Mouse (Mus musculus): ENCODE results near the gene Gm45808. TPM values are rescaled to one million over a fixed set of nuclear protein-coding genes. Genes with fewer than 3 reads are reported as not detected.

Gm45808 gene
- not detected for polyA plus RNA-seq (2012; fragmentation: generic; extraction: Trizol)

DNA sequence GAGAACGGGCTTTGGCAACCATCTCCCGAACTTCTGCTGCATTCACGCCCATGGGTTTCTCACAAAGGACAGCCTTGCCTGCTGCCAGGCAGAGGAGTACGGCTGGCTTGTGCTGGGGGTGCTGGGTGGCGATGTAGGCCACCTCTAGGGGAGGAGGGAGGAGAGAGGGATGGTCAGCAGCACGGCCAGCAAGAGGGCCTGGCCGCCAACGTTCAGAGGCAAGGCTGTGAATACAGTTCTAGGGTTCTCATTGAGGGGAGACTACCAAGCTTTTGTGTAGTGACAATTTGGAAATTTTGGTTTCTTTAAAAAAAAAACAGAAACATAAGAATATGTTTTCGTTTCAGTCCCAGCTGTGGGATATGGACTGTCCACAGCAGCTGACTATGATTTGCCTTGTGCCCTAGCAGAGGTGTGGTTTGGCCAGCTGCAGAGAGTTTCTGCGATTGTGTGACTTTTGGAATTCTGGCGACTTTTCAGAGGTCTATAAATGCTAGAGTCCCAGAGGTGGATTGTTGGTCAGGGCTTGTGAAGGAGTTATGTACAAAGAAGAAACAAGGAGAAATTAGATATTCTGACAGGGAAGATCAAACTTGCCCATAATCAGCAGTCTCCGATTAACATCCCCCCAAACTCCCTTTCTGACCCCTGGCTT lies at the start of gene Gm45808:
Gene Gm45808 (minus strand): TSS at position 51 of the 655 bp plus-strand sequence.

GRCm38 (mm10) chr7:45525809-45526473 lies 39.3 kb upstream of the Gm45808 start, which contains the start of the genes Ppp1r15a and Plekha4:
Ppp1r15a (minus strand) TSS chr7:45526268.
Plekha4 (plus strand) TSS chr7:45526330.

DNA sequence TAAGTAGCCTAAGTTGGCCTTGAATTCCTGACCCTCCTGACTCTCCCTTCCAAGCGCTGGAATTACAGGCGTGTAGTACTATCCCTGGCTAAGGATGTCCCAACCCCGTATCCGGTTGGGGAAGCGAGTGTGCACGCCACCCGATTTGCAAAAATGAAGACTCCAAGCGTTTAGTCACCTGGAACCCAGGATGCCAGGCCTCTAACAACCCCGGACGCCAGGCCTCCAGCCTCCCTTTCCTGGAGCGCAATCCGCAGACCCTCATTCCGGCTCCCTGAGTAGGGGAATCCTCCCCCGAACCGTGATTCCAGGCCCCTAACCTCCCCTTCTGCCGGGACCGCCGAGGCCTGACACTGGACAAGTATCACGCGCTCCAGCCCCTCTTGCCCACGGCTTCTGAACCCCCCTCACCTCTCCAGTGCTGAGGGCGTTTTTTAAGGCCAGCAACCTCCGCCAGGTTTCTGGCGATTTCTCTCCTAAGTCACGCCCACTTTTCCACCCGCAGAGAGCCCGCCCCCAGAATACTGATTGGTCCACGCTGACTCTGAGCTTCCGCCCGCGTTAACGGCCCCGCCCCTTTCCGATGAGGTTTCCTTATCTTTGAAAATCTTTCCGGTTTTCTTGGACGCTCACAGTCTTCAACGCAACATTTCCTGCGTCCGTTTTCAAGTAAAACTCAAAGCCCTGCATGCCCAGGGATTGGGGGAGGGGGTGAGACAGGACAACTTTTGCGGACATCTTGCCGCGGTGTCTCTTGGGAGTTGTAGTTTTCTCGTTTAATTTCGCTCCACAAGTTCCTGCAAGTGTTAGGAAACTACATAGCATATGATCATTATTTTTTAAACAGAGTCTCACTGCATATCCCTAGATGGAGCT lies 23.5 kb upstream of the Gm45808 start, which contains the start of gene Nucb1:
Gene Nucb1 (minus strand): TSS at position 495 of the 876 bp plus-strand sequence.

DNA sequence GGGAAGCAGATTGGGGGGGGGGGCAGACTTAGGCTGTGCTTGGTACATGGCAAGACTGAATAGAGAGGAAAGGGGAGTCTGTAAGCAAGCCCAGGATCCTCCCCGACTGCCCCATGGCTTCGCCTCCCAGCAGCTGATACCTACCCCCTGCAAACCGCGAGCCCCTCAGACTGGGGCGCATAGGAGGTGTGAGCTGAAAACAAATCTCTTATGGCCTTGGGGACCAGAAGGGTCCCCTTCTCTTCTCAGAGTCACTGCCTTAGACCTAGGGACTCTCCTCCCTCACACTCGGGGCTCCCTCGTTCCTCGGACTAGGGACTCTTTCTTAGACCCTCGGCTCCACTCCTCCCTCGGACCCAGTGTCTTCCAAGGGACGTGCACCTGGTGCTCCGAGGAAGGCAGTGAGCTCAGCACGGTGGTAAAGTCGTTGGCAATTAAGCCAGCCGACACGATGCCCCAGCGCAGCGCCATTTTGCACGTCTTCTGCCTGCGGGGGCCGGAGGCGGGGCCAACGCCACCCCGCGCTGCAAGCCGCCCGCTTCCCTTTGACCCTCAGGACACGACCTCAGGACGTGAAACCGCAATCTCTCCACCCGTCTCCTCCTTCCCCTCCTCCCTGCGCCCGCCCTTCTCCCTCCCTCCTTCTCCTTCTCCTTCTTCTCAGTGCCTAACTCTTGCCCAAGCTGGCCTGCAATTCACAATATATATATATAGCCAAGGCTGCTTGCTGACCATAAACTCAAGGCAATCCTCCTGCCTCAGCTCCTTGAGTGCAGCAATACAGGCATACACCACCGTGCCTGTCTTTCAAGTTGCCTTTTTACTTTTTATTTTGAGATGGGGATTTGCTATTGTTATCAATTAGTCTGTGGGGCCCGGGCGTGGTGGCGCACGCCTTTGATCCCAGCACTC lies 1.9 kb upstream of the Gm45808 start, which contains the start of gene Dhdh:
Gene Dhdh (minus strand): TSS at position 513 of the 912 bp plus-strand sequence.

DNA sequence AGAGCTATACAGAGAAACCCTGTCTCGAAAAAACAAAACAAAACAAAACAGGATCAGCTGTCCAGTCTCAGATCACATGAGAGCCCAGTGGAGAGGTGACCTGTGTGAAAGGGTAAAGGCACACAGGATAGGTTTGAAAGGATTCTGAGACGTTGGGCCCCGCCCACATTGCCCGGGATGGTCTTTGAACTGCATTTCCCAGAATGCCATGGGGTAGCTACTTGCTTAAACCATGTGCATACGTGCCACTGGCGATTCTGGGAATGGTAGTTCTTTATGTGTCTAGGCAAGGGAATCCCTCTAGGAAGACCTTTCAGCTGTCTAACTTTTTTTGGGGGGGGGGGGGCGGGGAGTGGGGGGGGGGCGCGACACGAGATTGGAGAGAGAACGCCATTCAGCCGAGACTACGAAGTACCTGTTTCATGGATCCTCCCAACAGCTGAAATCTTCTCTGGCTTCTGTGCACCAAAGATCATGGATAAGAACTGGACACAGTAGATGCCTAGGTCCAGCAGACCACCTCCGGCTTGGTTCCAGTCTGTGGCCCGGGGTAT lies 5.2 kb downstream of the Gm45808 start, which contains the start of gene Tulp2:
Gene Tulp2 (plus strand): TSS at position 504 of the 554 bp plus-strand sequence.

GRCm38 (mm10) chr7:45466283-45467089 lies 20.1 kb downstream of the Gm45808 start, which contains the start of gene Bax:
Bax (minus strand) TSS chr7:45466898.

DNA sequence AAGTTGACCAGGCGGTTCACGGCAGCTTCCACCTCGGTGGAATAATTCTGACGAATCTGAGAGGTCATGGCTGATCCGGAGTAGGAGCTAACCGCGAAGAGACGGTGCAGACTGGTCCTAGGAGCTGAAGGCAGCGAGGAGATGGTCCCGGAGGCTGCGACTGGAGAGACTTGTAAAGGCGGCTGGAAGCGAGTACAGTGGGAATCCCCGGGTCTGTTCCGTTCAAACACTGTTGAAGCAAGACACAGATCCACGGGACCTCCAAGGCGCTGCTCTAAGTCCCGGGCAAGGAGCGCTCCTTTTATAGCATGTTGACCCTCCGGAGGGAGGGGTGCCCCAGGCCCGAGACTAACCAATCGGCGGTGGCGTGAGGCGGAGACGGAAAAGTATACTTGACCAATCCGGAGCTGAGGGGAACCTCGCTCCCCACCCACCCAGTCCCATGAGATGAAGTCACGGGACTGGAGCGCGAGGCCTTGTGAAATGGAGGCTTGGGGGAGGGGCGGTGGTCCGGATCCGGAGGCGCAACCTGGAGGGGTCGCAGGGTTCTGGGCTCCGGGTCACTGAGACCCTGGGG lies 27.0 kb downstream of the Gm45808 start, which contains the start of gene Ftl1:
Gene Ftl1 (minus strand): TSS at position 321 of the 577 bp plus-strand sequence.

DNA sequence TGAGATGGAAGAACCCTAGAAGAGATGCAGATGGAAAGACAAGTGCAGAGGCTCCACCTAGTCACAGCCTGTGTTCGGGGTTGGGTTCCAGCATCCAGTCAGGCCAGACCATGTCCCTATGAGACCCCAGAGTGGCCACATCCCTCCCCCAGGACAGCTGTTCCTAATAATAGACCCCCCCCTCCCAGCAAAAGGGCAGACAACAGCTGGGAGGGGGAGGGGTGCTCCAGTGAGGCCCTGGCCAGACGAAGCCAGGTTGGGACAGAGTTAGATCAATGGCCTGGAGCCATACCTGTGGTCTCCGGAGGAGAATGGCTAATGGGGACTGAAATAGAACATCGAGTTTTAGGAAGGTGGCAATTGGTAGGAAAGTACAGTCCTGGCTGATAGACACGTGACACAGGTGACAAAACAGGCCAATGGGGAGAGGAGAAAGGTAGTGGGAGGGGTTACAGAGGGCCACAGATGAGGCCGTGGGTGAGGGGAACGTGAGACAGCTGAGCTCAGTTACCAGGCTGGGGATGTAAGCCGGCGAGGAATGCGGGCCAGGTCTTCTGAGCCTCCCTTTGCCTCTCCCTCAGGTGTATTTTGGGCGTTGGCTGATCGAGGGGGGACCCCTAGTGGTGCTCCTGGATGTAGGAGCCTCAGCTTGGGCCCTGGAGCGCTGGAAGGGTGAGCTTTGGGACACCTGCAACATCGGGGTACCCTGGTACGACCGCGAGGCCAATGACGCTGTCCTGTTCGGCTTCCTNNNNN lies 48.9 kb downstream of the Gm45808 start, which contains the start of gene Ruvbl2:
Gene Ruvbl2 (minus strand): TSS at position 576 of the 756 bp plus-strand sequence.

DNA sequence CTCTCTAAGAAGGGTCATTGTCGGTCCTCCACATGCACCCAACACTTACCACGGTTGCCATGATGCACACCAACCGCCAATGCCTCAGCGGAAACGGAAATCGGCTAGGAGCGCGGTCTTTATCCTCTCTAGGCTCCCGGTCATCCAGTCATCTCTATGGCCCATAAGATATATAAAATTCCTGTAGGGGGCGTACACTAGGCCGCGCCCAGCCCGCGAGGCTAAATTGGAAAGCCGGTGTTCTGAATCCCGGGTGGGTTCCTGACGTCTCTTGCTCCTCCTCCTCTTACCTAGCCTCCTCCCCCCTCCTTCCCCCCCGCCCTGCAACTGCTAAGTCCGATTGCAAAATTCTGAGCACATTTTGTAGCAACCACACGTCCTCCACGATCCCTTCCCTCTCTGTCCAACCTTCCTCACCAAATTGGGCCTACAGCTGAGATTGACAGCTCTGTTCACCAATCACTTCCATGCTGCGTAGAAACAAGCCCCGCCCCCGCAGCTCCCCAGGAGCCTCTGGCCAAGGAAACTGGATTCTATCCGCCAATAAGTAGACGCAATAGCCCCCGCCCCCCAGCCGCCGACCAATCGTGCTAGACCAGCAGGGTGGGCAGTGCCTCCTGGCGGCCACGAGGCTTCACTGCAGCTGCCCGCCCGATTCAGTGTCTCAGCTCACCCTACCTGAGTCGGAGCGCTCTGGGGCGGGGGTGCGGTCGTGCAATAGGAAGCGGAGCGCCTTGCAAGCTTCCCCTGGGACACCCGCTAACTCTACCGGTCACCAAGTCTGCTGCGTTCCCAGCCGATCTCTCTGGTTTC lies 52.2 kb downstream of the Gm45808 start, which contains the start of gene Gys1:
Gene Gys1 (plus strand): TSS at position 642 of the 813 bp plus-strand sequence.

GRCm38 (mm10) chr7:45420615-45420919 lies 66.0 kb downstream of the Gm45808 start, which contains the start of gene Lhb:
Lhb (plus strand) TSS chr7:45420820.

Other genes with a start within 250 kb of the Gm45808 start
- gene Cd37, start 247.7 kb downstream of the Gm45808 start, polyA plus RNA-seq (2012; fragmentation: generic; extraction: Trizol): under 1 TPM; 0.11 to 0.28 TPM
- gene Slc6a16, start 245.7 kb downstream of the Gm45808 start, polyA plus RNA-seq (2012; fragmentation: generic; extraction: Trizol): not detected
- gene Slc6a21, start 209.3 kb downstream of the Gm45808 start, polyA plus RNA-seq (2012; fragmentation: generic; extraction: Trizol): not detected
- 10 to 100 TPM; 23.4 to 26.2 TPM for gene Trpm4, start 153.0 kb downstream of the Gm45808 start, polyA plus RNA-seq (2012; fragmentation: generic; extraction: Trizol)
- gene Hrc, start 151.5 kb downstream of the Gm45808 start, polyA plus RNA-seq (2012; fragmentation: generic; extraction: Trizol): under 1 TPM; 0.02 to 0.06 TPM
- gene Ppfia3, start 119.8 kb downstream of the Gm45808 start, polyA plus RNA-seq (2012; fragmentation: generic; extraction: Trizol): 1 to 10 TPM; 1.1 to 2.1 TPM
- 1 to 10 TPM in 1 of 2 experiments, under 1 TPM in 1; 0.23 to 1.8 TPM for gene Lin7b, start 116.2 kb downstream of the Gm45808 start, polyA plus RNA-seq (2012; fragmentation: generic; extraction: Trizol)
- 100 to 1,000 TPM; 229 to 271 TPM for gene Snrnp70, start 91.1 kb downstream of the Gm45808 start, polyA plus RNA-seq (2012; fragmentation: generic; extraction: Trizol)
- not detected for gene Kcna7, start 81.2 kb downstream of the Gm45808 start, polyA plus RNA-seq (2012; fragmentation: generic; extraction: Trizol)
- under 1 TPM; 0.35 to 0.94 TPM for gene Ntf5, start 73.1 kb downstream of the Gm45808 start, polyA plus RNA-seq (2012; fragmentation: generic; extraction: Trizol)
- under 1 TPM in 1 of 2 experiments, not detected in 1; 0.11 TPM for gene Lhb, start 66.0 kb downstream of the Gm45808 start, polyA plus RNA-seq (2012; fragmentation: generic; extraction: Trizol)
- 10 to 100 TPM; 10.3 to 18.4 TPM for gene Gys1, start 52.0 kb downstream of the Gm45808 start, polyA plus RNA-seq (2012; fragmentation: generic; extraction: Trizol)
- 100 to 1,000 TPM in 1 of 2 experiments, 10 to 100 TPM in 1; 68.4 to 154 TPM for gene Ruvbl2, start 48.7 kb downstream of the Gm45808 start, polyA plus RNA-seq (2012; fragmentation: generic; extraction: Trizol)
- over 10,000 TPM in 1 of 2 experiments, 1,000 to 10,000 TPM in 1; 3,673 to 13,112 TPM for gene Ftl1, start 26.9 kb downstream of the Gm45808 start, polyA plus RNA-seq (2012; fragmentation: generic; extraction: Trizol)
- 100 to 1,000 TPM; 253 to 519 TPM for gene Bax, start 19.9 kb downstream of the Gm45808 start, polyA plus RNA-seq (2012; fragmentation: generic; extraction: Trizol)
- gene Tulp2, start 4.9 kb downstream of the Gm45808 start, polyA plus RNA-seq (2012; fragmentation: generic; extraction: Trizol): 1 to 10 TPM in 1 of 2 experiments, under 1 TPM in 1; 0.09 to 1.7 TPM
- under 1 TPM; 0.07 to 0.21 TPM for gene Dhdh, start 2.0 kb upstream of the Gm45808 start, polyA plus RNA-seq (2012; fragmentation: generic; extraction: Trizol)
- 100 to 1,000 TPM in 1 of 2 experiments, 10 to 100 TPM in 1; 66.5 to 268 TPM for gene Nucb1, start 23.6 kb upstream of the Gm45808 start, polyA plus RNA-seq (2012; fragmentation: generic; extraction: Trizol)
- gene Ppp1r15a, start 39.5 kb upstream of the Gm45808 start, polyA plus RNA-seq (2012; fragmentation: generic; extraction: Trizol): 10 to 100 TPM in 1 of 2 experiments, 1 to 10 TPM in 1; 9.1 to 24.6 TPM
- 10 to 100 TPM in 1 of 2 experiments, under 1 TPM in 1; 0.27 to 17.6 TPM for gene Plekha4, start 39.5 kb upstream of the Gm45808 start, polyA plus RNA-seq (2012; fragmentation: generic; extraction: Trizol)
- 1 to 10 TPM in 1 of 2 experiments, under 1 TPM in 1; 0.71 to 5.8 TPM for gene Hsd17b14, start 68.1 kb upstream of the Gm45808 start, polyA plus RNA-seq (2012; fragmentation: generic; extraction: Trizol)
- gene Bcat2, start 83.3 kb upstream of the Gm45808 start, polyA plus RNA-seq (2012; fragmentation: generic; extraction: Trizol): 10 to 100 TPM; 37.7 to 68.6 TPM
- gene Fgf21, start 128.7 kb upstream of the Gm45808 start, polyA plus RNA-seq (2012; fragmentation: generic; extraction: Trizol): under 1 TPM in 1 of 2 experiments, not detected in 1; 0.27 TPM
- not detected for gene Fut1, start 130.5 kb upstream of the Gm45808 start, polyA plus RNA-seq (2012; fragmentation: generic; extraction: Trizol)
- not detected for gene Izumo1, start 135.0 kb upstream of the Gm45808 start, polyA plus RNA-seq (2012; fragmentation: generic; extraction: Trizol)
- gene Rasip1, start 140.7 kb upstream of the Gm45808 start, polyA plus RNA-seq (2012; fragmentation: generic; extraction: Trizol): under 1 TPM; 0.05 to 0.07 TPM
- gene Mamstr, start 153.2 kb upstream of the Gm45808 start, polyA plus RNA-seq (2012; fragmentation: generic; extraction: Trizol): 1 to 10 TPM in 1 of 2 experiments, under 1 TPM in 1; 0.05 to 1.3 TPM
- gene Fut2, start 179.6 kb upstream of the Gm45808 start, polyA plus RNA-seq (2012; fragmentation: generic; extraction: Trizol): under 1 TPM in 1 of 2 experiments, not detected in 1; 0.06 TPM
- 1 to 10 TPM in 1 of 2 experiments, under 1 TPM in 1; 0.04 to 3.3 TPM for gene Ntn5, start 197.2 kb upstream of the Gm45808 start, polyA plus RNA-seq (2012; fragmentation: generic; extraction: Trizol)
- gene Sec1, start 207.6 kb upstream of the Gm45808 start, polyA plus RNA-seq (2012; fragmentation: generic; extraction: Trizol): 1 to 10 TPM in 1 of 2 experiments, under 1 TPM in 1; 0.42 to 1.3 TPM
- gene Car11, start 213.0 kb upstream of the Gm45808 start, polyA plus RNA-seq (2012; fragmentation: generic; extraction: Trizol): 10 to 100 TPM in 1 of 2 experiments, under 1 TPM in 1; 0.81 to 21.1 TPM
- 10 to 100 TPM; 13.0 to 47.5 TPM for gene Dbp, start 218.3 kb upstream of the Gm45808 start, polyA plus RNA-seq (2012; fragmentation: generic; extraction: Trizol)
- 1,000 to 10,000 TPM; 3,564 to 8,503 TPM for gene Rpl18, start 228.6 kb upstream of the Gm45808 start, polyA plus RNA-seq (2012; fragmentation: generic; extraction: Trizol)
- gene Sphk2, start 231.2 kb upstream of the Gm45808 start, polyA plus RNA-seq (2012; fragmentation: generic; extraction: Trizol): 10 to 100 TPM; 13.6 to 20.8 TPM
- under 1 TPM; 0.05 to 0.09 TPM for gene Fam83e, start 234.4 kb upstream of the Gm45808 start, polyA plus RNA-seq (2012; fragmentation: generic; extraction: Trizol)
- gene Spaca4, start 239.0 kb upstream of the Gm45808 start, polyA plus RNA-seq (2012; fragmentation: generic; extraction: Trizol): under 1 TPM in 1 of 2 experiments, not detected in 1; 0.12 TPM